Mouse (Mus musculus) spleen, postnatal 10 days (tissue): ENCODE measurements around the gene Atxn1.
A peak's percentile ranks its signal among the peaks of the same experiment; 100 is the strongest.

Experiments
- DNase-seq, 2 experiments: peaks; one replicate each; pipeline ENCODE4 v3.0.0; 2021 to 2022; ENCODE audit warnings: low spot score in 2 of 2

Gene Atxn1

GRCm38 (mm10) chr13:45964853-45965593 lies at the start of gene Atxn1:
Atxn1 (minus strand) TSS chr13:45965008.
- DNase-seq: peak; percentile 59 to 69

GRCm38 (mm10) chr13:46011232-46011631 lies 46.4 kb upstream of the Atxn1 start:
- no peak for DNase-seq

GRCm38 (mm10) chr13:46010075-46010474 lies 45.3 kb upstream of the Atxn1 start:
- no peak for DNase-seq

GRCm38 (mm10) chr13:46008831-46009666 lies 44.2 kb upstream of the Atxn1 start:
- no peak for DNase-seq

GRCm38 (mm10) chr13:46006211-46007102 lies 41.6 kb upstream of the Atxn1 start:
- no peak for DNase-seq

GRCm38 (mm10) chr13:46005656-46006055 lies 40.8 kb upstream of the Atxn1 start:
- DNase-seq: no peak

- DNase-seq: no peak
Observed at GRCm38 (mm10) chr13:46001356-46001755, 36.5 kb upstream of the Atxn1 start.

- no peak for DNase-seq
Observed at GRCm38 (mm10) chr13:45992953-45993352, 28.1 kb upstream of the Atxn1 start.

- DNase-seq: no peak
Observed at GRCm38 (mm10) chr13:45990486-45990885, 25.7 kb upstream of the Atxn1 start.

GRCm38 (mm10) chr13:45979246-45979645 lies 14.4 kb upstream of the Atxn1 start:
- no peak for DNase-seq

GRCm38 (mm10) chr13:45976894-45977293 lies 12.1 kb upstream of the Atxn1 start:
- peak in 1 of 2 experiments; percentile 58 for DNase-seq

GRCm38 (mm10) chr13:45974651-45975050 lies 9.8 kb upstream of the Atxn1 start:
- no peak for DNase-seq

- DNase-seq: no peak
Observed at GRCm38 (mm10) chr13:45973972-45974490, 9.2 kb upstream of the Atxn1 start.

- DNase-seq: no peak
Observed at GRCm38 (mm10) chr13:45970920-45971536, 6.2 kb upstream of the Atxn1 start.

GRCm38 (mm10) chr13:45968206-45968605 lies 3.4 kb upstream of the Atxn1 start:
- no peak for DNase-seq

GRCm38 (mm10) chr13:45967371-45967770 lies 2.6 kb upstream of the Atxn1 start:
- no peak for DNase-seq

- DNase-seq: no peak
Observed at GRCm38 (mm10) chr13:45966586-45966985, 1.8 kb upstream of the Atxn1 start.

GRCm38 (mm10) chr13:45965594-45966432 lies 1.0 kb upstream of the Atxn1 start:
- DNase-seq: peak; percentile 26 to 55

- DNase-seq: peak; percentile 46 to 61
Observed at GRCm38 (mm10) chr13:45964331-45964852, 416 bp downstream of the Atxn1 start.
